Mouse (Mus musculus) thymus, adult 18-20 months (tissue): Measurements from ENCODE around the gene Fam210b.

Experiments used
- DNase-seq, 2 experiments: peaks; one replicate each; pipeline ENCODE4 v3.0.0; 2022; ENCODE audit warnings: mixed read lengths in 2 of 2

Gene Fam210b

GRCm38 (mm10) chr2:172353218-172353617 lies 7.9 kb downstream of the Fam210b start:
- no peak for DNase-seq

DNA sequence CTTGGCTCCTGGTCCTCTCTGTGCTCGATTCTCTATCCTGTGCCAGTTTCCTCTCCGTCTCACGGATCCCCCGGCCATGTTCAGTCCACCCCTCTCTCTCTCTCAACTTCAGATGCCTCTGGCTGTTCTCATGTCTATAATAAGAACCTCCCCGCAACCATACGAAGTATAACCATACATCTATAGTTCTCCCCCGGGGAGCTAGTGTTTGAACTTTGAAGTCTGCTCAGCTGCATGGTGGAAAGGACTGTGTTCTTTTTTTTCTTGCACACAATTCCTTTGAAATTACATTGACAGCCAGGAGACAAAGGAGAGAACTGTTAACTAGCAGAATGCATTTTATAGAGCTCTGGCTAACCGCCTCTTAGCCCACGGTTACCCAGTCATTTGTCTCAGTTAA lies 9.4 kb downstream of the Fam210b start:
- no peak for DNase-seq

GRCm38 (mm10) chr2:172355833-172356232 lies 10.5 kb downstream of the Fam210b start:
- no peak for DNase-seq

- DNase-seq = no peak
Observed at GRCm38 (mm10) chr2:172363176-172363575, 17.8 kb downstream of the Fam210b start.

DNA sequence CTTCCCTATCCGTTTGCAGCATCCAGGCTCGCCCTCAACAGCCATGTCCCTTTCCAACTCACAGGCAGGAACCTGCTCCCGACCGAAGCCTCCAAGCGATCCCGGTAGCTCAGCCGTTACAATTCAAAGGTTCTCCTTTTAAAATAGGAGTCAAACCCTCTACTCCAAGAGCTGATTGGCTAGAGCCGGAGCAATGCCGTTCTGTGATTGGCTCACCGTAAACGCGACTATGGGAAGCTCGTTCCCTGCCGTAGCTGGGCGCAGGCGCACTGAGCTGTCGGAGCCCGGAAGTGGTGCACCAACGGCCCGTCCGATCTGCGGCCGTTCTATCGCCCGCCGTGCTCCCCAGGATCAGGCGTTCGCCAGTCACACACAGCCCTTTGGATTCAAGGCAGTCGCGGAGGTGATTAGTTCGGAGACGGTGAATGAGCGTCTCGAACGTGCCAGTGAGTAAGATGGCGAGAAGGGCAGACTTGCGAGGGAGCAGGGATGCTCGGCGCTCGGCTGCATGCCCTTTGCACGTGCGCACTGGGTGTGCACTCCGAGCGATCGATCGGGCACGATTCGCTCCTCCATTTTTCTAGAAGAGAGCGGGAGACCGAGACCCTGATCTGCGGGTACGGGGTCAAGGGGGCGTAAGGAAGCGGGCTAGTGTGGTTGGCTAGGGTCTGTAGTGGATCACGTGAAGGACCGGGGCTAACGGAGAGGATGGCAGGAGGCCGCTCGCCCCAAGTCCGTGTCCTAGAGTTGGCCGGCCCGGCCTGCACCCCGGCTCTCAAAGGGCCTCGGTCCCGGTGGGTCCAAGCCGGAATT lies 25.3 kb downstream of the Fam210b start, which contains the start of the genes Aurka and Cstf1:
Gene Aurka, minus strand, starts transcription at position 125 of the 813 bp plus-strand sequence.
Gene Cstf1, plus strand, starts transcription at position 271 of the 813 bp plus-strand sequence.
- DNase-seq = peak; percentile 89 to 93

- DNase-seq = no peak
Observed at GRCm38 (mm10) chr2:172371258-172371657, 25.9 kb downstream of the Fam210b start.

GRCm38 (mm10) chr2:172376551-172376950 lies 31.2 kb downstream of the Fam210b start:
- DNase-seq = no peak

- no peak for DNase-seq
Observed at GRCm38 (mm10) chr2:172376999-172377515, 31.7 kb downstream of the Fam210b start.

DNA sequence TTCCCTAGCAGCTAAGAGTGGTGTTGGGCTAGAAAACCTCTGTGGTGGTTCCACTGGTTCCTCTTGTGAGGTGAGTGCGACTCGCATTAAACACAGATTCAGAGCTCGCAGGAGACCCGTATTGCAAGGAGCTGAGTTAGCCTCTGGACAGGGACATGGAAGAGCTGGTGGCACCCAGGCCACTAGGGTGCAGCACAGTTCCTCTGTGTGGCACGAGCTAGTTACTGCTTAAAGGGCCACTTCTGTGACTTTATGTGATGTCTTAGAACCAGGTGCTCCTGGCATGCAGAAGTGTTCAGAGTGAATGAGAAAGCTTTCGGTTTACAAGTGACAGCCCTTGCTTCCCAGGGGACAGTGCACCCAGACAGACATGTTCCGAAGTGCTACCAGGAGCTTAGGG lies 33.0 kb downstream of the Fam210b start:
- DNase-seq = peak; percentile 62 to 69

DNA sequence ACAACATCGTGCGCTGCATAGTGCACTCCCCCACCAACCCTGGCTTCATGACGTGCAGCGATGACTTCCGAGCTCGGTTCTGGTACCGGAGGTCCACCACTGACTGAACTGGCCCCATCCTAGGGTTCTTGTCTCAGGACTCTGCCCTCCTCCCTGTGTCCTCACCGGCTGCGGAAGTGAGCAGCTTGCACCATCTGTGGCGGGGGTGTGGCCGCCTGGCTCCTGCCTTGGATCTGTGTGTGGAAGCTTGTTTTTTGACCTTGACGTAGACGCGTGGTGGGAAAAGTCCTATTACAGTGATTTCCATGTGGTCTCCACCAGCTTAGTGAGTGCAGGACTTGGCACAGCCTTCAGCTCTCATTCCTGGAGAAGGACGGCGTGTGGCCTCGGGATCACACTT lies 35.1 kb downstream of the Fam210b start:
- DNase-seq = no peak

- DNase-seq = peak in 1 of 2 experiments; percentile 38
Observed at GRCm38 (mm10) chr2:172381341-172381740, 36.0 kb downstream of the Fam210b start.

DNA sequence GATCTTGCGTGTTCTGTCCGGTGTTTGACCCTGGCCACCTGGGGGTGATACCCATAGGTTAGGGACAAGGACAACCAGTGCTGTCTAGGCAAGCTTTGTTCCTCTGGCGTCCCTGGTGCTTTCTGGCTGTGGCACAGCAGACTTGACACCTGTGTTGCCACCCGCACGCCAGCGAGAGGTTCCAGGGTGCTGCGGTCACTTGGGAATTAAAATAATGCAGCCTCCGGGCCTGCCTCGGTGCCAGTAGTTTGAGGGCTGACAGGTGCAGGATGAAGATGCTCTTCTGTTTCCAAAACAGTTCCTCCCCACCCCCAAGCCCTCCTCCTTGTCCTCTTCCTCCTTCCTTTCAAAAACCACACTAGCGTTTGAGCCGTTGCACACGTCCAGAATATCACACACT lies 36.5 kb downstream of the Fam210b start:
- DNase-seq = peak; percentile 66 to 83

GRCm38 (mm10) chr2:172384715-172385114 lies 39.4 kb downstream of the Fam210b start:
- no peak for DNase-seq

DNA sequence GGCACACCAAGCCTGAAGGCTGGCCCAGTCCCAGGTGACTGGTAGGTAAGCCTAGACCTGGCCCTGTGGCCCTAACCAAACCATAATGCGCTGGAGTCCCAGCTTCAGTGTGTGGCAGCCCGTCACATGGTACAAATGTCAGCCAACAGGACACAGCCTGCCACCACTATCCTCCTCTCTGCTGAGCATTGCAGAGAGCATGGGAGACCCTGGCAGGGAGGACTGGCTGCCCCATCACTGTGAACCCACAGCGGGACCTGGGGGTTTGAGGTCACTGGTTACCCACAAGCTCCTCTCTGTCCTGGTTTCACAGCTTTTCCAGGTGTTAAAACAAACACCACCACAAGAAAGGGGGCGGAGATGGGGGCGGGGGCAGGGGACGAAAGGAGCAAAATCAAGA lies 45.0 kb downstream of the Fam210b start:
- peak in 1 of 2 experiments; percentile 46 for DNase-seq

DNA sequence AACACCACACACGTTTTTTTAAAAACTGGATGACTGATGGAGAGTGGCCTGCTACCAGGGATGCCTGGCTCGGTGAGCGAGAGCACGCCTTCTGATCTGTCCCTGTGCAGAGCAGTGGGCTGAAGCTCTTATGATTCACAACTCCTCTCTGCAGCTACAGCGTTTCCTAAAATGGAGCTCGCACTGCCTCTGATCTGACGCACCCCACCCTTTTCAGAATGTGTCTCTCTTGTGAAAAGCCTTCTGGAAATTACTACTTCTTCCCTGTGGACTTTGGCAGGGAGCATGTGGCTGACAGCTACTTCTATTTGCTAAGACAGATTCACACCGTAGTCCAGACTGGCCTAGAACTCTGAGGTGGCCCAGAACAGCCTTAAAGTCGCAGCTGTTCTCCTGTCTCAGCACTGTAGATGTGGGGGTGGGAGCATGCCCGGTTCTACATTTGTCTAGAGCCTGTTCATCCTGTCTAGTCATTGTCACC lies 46.7 kb downstream of the Fam210b start:
- peak in 1 of 2 experiments; percentile 44 for DNase-seq

GRCm38 (mm10) chr2:172393391-172394051 lies 48.2 kb downstream of the Fam210b start, which contains the start of gene Cass4:
Gene Cass4, plus strand, starts transcription at chr2:172393794.
- DNase-seq = peak; percentile 56 to 70

DNA sequence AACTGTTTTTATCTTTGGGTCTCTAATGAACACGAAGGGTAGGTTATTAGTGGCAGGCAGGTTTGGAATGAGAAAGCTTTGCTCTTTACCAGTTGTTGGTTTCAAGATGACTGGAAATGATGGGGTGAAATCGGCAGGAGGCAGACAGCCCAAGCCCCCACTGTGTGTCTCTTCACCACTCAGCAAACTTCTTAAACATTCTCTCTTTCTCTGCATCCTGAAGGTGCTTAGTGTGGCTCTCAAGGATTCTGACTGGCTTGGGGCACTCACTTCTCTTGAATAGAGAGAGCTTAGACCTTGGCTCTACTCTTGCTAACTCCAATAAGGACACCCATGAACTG lies 48.7 kb downstream of the Fam210b start:
- DNase-seq = no peak

- no peak for DNase-seq
Observed at GRCm38 (mm10) chr2:172394671-172395070, 49.3 kb downstream of the Fam210b start.

GRCm38 (mm10) chr2:172395961-172396360 lies 50.6 kb downstream of the Fam210b start:
- no peak for DNase-seq

DNA sequence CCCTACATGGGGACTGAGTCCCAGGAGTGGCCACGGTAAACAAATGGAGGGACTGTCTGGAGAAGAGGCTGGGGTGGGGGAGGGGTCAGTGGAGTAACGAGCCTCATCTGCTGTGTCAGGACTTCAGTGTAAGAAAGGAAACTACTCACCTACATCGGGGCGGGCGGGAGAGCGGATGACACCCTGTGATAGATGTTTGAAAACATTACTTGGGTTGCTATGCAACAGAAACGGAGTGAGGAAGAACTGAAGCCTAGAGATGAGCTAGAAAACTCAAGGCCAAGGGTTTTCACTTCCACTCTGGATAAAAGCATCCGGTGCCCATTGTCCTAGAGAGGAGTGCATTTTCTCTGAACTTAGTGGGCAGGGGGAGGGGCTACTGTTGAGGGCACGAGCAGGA lies 54.5 kb downstream of the Fam210b start:
- DNase-seq = peak in 1 of 2 experiments; percentile 51

DNA sequence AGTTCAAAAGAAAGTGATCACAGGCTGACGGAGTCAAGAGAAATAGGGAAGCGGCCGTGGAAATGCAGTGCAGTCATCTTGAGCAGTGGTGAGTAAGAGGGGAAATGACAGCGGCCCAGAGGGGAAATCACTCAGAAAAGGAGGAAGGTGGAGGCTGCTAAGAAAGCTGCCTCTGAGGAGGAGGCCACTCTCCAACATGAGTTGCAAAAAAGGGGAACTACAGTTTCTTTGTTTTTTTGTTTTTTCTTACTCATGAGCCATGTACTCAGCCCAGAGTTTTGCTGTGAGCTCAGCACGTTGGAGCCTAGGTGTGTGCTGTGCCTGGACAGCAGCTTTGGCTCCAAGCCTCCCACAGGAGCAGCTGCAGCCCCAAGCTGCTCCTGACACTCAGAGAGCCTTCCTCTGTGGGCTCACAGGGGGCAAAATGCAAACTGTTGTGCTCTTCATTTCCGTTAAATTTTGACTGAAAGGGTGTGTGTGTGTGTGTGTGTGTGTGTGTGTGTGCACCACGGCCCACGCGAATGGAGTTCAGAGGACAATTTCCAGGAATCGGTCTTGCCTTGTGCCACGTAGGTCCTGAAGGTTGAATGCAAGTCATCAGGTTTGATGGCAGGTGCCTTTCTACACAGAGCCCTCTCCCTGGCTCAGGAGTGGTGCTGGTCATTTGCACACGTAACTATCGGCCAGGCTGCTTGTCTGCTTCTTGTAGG lies 55.9 kb downstream of the Fam210b start:
- peak in 1 of 2 experiments; percentile 46 for DNase-seq

DNA sequence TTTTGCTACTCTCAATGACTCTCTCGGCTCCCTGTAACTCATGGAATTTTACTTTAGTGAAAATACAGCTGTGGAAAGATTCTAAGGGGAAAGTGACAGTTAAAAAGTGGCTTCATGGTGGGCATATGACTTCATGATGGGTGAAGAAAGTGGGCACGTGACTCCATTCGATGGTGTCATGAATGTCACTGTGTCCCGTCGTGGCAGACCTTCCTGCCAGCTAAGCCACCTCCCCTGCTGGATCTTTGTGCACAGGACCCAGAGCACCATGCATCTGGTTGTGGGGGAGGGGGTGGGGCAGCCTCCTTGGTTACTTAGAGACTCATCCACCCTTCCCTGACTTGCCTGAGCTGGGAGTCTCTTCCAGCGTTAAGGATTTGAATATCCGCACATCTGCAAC lies 58.9 kb downstream of the Fam210b start:
- DNase-seq = no peak

GRCm38 (mm10) chr2:172405011-172405410 lies 59.6 kb downstream of the Fam210b start:
- no peak for DNase-seq
